Mouse (Mus musculus): ENCODE results near the gene Nfib.

DNA sequence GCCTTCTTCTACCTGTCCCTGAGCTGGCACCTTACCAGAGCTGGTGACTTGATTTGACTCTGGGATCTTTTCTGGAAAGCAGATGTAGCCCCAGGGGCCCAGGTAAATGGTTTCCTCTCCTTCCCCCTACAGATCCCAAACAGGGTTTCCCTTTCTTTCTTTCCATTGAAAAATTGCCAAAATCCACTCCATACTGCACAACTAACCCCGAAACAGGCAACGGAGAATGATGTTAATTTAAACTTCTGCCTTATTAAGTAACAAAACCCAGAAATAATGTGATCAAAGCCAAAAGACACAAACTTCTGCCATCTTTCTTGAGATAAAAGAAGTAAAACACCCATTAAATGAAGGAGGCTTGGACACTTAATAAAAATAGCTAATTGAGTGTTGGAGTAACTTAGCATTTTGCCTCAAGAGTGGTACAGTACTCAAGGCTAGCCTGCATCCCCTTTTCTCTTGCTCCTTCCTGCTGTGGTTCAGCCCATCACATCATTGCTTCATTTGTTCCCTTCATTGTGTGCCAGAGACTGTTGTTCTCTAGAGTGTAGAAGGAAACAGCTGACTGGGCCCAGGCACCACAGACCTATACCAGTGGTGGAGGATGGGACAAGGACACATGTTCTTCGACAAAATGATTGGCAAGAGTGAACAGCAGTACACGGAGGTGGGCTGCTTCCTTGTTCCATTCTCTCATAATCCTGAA, 432.3 kb downstream of the Nfib start:
- TF ChIP-seq CTCF (IDR thresholded peaks at IDR 0.05; ENCODE audit: low read depth) (no peak), EP300 (IDR thresholded peaks at IDR 0.05; ENCODE audit: low read depth) (no peak)

Data from liver, embryonic 14.5 days (tissue).